Mouse (Mus musculus) gastrocnemius, postnatal 10 days (tissue): Measurements from ENCODE around the gene Fut11. TPM values are rescaled to one million over a fixed set of nuclear protein-coding genes. Genes with fewer than 3 reads are reported as not detected.
A peak's percentile ranks its signal among the peaks of the same experiment; 100 is the strongest.

ENCODE experiments used
- DNase-seq: peaks from one replicate; pipeline ENCODE4 v3.0.0; 2021; ENCODE audit warnings: mixed read lengths
- total RNA-seq, 2 experiments: library from RNA; stranded (reverse); gene quantifications; 2 replicates each; pipeline ENCODE4 v1.2.3; 2021

Fut11 gene
- total RNA-seq, 2 experiments from 2014 or later, result 9.5 to 11.5 TPM

DNA sequence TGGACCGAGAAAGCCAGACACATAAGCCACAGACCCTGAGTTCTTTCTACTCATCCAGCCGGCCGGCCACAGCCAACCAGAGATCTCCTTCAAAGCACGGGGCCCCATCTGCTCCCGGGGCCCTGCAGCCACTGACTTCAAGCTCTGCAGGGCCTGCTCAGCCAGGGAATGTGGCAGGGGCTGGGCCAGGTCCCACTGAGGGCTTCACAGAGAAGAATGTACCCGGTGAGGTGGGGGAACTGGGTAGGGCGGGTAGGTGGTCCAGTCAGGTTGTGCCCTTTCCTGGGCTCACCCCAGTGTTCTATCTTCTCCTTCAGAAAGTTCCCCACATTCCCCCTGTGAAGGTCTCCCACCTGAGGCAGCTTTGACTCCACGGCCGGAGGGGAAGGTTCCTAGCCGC lies 23.7 kb downstream of the Fut11 start:
- no peak for DNase-seq

DNA sequence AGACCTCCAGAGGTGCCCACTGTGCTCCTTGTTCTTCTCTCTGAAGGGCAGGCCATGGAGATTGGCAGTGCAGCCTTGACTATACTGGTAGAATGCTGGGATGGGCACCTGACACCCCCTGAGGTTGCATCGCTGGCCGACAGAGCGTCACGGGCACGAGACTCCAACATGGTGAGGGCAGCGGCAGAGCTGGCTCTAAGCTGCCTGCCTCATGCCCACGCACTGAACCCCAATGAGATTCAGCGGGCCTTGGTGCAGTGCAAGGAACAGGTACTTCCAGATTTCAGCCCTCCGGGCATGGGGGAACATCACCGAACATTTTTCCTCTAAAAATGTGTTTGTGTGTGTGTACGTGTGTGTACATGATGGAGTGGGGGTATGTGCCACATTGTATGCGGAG lies 25.0 kb downstream of the Fut11 start:
- DNase-seq, result no peak

DNA sequence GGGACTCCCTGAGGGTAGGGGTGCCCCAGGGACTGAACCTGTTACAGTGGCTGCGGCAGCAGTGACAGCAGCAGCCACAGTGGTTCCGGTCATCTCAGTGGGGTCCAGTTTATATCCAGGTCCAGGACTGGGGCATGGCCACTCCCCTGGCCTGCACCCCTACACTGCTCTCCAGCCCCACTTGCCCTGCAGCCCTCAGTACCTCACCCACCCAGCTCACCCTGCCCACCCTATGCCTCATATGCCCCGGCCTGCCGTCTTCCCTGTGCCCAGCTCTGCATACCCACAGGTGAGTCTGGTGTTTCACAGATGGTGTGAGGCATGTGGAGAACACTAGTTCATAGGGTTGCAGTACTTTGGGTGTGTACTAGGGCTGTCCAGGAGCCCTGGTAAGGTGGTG lies 26.6 kb downstream of the Fut11 start:
- DNase-seq, result no peak

DNA sequence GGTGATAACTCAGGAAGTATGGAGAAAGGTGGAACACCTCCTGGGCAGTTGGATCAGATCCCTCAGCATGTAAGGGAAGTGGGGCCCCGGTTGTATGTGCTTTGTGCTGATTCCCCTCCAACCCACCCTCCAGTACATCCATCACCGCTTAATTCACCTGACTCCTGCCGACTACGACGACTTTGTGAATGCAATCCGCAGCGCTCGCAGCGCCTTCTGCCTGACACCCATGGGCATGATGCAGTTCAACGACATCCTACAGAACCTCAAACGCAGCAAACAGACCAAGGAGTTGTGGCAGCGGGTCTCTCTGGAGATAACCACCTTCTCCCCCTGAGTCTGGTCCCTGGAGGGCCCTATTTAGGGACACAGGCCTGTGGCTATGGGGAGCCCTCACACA lies 28.2 kb downstream of the Fut11 start:
- no peak for DNase-seq

DNA sequence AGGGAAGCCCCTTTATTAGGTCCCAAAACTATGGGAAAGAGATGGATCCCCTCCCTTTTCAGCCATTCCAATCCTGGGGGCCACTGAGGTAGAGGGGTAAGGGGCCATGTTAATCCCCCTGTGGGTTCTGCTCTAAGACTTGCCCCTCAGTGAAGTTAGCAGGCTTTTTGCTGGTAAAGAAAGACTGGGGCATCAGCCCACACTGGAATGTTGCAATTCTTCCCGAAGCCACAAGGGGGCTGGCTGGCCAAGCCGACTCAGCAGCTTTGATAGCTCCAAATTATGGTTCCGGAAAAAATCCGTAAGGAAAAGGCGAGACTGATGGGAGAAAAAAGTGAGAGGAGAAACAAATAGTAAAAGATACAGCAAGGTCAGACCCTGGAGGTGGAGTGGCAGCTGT lies 29.3 kb downstream of the Fut11 start:
- peak; percentile 77 for DNase-seq

DNA sequence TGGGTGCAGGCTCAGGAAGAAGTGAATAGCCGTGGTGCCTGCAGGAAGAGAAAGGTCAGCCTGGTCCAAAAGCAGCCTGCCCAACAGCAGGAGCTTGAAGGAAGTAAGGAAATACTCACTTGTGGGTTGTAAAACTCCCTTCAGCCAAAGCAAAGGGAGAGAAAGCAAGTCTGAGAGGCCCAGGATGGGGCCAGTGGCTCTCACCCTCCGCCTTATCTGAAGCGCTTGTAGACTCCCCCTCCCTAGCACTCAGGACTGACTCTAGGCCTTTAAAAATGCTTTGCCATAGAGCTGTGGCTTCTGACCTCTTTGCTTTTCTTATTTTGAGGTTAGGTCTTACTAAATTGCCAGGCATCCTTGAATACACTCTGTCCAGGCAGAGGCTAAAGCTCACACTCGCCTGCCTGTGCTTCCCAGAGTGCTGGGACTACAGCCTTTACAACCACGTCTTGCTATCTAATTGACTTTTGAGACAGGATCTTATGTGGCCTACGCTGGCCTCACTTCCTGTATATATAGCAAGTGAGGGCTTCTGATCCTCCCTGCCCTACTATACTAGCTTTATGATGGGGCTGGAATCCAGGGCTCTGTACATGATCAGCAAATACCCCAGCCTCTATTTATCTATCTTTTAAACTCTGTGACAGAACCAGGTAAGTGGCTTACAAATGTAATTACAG lies 31.0 kb downstream of the Fut11 start:
- DNase-seq, result no peak

DNA sequence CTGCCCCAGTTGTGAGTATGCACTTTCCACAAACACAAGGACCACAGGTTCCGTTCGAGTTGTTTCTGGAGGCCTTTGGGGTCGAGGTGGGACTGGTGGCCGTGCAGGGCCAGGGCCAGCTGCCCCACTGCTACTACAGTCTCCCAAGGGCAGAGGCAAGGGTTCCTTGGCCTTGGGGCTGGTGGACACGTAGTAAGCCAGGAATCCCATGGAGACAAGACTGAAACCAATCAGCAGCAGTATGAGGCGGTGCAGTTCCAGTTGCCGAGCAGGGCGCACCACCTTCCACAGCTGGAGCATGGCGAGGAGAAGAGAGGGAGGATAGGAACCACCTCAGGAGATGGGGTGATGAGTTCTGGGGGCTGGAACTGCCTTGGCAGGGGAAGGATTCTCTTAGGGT lies 35.1 kb downstream of the Fut11 start:
- DNase-seq, result no peak

DNA sequence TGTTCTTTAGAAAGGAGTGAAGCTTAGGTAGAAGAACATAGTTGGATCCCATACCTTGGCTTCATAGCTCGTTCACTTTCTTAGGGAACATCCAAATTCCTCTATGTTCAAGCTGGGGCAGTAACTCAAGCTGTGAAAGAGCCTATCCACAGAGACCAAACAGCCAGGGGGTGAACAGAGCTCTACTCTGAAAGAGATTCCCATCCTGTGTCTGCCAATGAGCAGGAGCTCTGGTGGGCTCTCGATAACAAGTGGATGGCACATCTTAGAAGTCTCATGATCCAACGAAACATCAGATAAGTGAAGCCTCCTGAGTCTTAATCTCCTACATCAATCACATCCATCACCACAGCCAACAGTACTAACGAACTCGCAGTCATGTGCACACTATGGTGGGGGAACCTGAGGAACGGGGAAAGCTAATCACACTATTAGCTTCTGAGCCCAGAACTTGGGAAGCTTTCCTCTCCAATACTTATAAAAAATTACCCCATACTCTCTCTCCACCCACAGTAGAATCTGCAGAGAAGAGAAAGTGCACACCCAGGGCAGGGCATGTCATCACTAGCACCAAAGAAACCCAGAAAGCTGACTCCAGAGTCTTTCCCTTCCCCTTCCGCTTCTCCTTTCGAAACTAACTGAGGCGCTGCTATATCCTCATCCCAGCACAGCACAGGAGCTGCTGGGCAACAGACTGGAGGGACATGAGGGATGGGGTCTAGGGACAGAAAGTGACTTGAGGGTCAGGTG lies 36.3 kb downstream of the Fut11 start:
- no peak for DNase-seq

DNA sequence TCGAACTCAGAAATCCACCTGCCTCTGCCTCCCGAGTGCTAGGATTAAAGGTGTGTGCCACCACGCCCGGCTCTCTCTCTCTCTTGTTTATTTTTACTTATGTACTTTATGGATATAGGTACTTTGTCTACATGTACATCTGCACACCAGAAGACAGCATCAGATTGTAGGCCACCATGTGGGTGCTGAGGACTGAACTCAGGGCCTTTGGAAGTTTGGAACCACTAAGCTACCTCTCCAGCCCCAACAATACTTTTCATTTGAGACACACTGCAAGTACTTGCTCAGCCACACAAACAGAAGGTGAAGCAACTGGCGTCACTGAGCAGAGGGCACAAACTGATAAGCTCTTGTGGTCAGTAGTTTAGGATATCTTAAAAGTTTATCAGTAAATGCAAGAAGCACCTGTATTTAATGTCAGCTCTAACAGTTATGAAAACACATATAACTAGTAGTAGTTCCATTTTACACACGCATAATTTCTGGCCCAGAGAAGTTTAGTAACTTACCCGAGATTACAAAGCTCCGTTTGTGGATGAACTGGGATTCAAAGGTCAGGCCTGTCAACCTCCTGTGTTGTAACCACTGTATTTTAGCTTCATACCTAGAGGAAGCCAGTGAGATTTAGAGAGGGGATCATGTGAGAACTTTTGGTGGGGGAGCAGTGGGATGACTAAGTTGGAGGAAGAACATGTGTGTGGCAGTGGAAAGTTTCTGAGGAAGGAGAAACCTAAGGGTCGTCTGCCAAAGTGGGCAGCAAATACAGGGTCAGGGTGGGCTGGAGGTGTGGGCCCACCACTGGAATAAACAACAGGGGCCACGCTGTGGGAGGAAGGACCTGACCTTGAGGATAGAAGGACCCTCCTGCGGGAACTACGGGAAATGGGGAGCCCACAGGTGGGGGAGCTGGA lies 38.5 kb downstream of the Fut11 start:
- DNase-seq, result no peak

DNA sequence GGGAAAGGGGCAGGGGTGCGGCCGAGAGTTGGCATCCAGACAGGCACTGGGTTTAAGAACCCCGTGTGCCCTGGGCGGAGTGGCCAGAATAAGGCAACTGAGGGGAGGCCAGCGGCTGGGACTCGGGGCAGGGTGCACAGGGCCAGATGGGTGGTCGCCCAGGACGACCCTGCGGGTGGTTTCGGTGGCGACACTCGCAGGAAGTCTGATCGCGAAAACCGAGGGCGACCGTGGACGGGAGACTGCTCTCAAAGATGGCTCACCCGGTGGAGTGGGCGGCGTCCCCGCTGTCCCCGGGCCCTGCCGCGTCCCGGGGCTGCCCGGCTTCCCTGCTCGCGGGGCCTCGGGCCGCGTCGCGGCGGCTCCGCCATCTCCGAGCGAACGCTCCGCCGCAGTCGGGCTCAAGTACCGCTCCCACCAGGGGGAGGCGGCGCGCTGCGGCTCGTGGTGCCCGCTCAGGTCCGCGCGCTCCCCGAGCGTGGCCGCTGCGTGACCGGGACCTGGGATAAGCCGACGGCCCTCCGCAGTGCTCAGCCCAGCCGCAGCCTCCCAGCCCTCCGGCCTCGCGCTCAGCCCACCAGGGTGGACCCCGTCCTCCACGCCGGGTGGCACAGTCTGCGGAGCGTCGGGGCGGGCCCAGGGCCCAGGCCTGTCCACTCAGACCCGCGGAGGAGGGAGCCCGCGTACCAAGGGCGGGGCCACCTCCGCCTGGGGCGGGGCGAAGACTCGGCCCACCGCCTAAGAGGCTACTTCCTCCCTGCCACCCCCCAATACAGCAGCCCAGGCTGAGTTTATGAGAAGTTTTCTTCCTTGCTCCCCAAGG lies 39.4 kb downstream of the Fut11 start, which contains the start of gene Ndst2:
Gene Ndst2, minus strand, starts transcription at position 611 of the 823 bp plus-strand sequence.
- DNase-seq, result peak; percentile 89

DNA sequence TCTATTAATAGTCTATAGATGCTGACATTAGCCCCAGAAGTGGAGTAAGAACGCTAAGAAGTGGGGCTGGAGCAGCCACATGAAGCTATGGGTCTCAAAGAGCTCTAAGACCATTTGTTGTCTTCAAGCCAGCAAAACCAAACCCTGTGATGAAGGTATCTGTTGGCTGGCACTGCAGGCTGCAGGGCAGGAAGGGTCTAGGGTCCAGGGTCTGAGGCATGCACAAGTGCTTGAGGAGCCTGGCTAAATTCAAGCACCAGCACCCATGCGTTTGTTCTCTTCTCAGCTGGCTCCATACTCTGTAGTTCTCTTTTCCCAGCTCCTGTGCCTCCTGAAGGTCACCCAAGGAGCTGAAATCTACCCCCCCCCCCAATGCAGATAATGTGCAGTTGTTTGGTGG lies 40.3 kb downstream of the Fut11 start:
- no peak for DNase-seq

DNA sequence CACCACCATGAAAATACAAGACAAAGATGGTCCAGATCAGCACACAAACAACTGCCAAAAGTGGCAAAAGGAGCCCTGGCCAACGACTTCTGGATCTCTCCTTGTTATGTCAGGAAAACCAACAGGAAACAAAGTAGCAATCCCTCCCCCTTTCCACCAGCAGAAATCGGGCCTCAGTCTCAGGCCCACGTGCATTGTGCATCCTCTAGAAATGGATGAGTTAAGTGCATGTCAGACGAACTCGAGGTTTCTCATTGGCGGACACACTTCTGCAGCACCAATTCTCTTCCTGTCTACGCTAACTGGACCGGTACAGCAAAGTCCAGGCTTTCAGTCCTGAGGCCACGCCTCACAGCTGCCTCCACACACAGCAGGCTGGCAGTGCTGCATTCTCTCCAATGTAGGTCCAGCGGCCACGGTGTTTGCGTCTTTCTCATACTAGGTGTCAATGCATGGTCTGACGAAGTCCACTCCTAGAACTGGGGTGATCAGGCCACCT lies 41.2 kb downstream of the Fut11 start:
- no peak for DNase-seq

DNA sequence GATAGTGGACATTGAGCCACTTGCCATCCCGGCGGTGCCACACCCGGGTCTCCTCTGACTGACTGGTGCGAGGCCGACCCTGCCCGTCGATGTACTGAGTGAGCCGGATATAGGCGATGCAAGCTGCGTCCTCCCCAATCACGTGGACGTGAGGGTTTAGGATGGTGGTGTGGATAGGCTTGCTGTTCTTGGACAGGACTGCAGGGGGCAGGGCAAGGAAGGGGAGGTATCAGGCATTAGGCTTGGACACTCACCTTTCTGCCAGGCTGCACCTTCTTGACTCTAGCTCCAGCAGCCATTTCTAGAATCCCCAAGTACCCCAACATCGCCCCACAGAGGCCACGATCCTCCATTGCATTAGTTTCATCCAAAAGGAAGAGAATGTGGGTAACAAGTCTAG lies 42.5 kb downstream of the Fut11 start:
- no peak for DNase-seq

DNA sequence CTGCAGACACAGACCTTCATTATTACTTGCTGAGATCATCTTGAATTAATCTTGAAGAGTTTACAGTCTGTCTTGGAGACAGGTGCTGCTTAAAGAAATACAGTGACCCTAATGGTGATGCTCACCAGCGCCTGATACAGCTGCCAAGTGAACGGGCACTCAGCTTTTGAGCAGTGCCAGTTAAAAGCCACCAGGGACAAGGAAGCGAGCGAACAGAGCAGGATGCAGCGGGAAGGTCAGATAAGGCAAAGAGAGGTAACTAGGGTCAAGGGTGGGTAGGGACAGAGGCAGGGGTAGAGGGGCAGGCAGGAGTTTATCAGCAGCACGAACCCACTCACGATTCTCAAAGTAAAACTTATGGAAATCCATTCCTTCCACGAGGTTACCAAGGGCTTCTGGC lies 43.7 kb downstream of the Fut11 start:
- no peak for DNase-seq

DNA sequence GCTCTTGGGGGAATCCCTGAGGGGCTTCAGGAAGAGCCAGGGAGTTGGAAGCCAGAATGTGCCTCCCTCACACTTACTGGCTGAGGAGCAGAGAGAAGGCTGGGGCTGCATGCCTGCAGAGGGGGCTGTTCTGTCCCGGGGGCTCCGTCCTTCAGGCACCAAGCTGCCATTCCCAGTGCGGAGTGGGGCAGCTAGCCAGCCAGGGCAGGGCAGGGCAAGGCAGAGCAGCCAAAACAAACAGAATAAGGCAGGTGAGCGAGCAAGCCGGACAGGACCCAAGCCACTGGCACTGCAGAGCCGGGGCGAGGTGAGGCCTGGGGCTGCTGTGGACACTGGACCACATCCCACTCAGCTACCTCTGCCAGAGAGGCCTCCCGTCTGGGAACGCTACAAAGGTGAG lies 46.5 kb downstream of the Fut11 start:
- DNase-seq, result no peak

DNA sequence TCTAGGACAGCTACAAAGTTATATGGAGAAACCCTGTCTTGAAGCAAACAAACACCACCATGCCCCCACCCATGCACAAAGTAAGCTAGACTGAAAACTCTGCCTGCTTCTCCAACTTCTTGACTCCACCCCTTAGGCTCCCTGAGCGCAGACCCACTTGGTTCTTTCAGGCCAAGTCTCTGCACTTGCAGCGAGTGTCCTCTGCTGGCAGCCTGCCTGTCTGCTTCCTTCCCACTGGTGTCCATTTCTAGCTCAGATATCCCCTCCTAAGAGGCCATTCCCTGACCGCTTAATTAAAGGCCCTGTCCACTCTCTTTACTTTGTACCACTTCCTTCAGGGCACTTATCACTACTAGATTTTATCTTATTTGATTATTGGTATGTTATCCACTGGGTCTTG lies 48.8 kb downstream of the Fut11 start:
- DNase-seq, result peak; percentile 54

DNA sequence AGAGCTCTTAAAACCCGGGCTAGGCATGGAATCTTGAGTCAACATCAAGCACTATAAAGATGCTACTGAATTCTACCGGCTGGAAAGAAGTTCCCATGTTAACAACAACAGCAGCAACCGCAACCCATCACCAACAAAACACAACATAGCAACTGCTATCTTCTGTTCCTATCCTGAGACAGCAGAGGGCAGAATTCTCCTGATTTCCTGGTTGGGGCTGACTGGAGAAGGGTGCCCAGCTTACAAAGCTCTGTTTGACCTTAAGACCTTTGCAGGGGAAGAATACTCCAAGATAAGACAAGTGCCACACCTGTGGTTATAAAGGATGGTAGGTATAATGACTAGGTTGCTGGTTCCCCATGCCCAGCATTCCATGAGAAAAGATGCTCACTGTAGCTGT lies 52.2 kb downstream of the Fut11 start:
- no peak for DNase-seq

DNA sequence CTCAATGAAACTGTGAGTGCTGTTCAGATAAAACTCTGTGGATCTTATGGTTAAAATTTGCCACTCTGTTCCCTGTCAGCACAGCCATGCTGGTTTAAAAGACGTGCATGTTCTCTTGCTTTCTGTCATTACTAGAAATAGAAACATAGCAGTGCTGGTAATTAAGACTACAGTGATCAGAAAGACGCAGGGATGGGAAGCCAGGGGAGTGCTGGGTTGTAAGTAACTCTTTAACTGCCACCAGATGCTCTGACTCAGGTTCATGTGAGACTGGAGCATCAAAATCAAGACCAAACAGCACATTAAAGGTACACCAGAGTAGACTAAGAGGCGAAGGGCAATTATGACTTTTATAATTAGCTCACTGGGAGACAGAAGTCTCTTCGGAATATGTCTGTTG lies 53.6 kb downstream of the Fut11 start:
- no peak for DNase-seq

DNA sequence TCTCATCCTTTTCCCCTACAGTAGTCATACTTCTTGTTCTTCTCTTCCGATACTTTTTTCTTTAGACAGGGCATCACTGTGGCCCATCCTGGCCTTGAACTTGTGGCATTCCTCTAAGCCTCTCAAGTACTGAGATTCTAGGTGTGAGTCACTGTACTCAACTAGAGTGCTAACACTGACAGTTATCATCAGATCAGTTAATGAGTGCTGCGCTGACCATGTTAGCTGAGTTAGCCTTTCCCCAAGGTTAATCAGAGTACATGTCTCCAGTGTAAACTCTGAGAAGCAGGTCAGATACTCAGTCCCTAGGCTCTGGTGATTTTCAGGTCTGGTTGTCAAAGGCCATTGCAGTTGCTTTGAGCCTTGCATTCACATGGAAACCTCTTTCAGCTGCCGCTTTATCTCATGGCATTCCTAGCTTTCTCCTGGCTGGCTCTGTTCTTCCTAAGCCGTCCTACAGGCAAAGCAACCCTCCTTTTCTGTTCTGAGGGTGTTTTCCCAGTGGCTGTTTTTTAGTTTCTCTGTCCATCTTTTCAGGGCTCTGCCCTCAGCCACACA lies 54.8 kb downstream of the Fut11 start:
- DNase-seq, result no peak

DNA sequence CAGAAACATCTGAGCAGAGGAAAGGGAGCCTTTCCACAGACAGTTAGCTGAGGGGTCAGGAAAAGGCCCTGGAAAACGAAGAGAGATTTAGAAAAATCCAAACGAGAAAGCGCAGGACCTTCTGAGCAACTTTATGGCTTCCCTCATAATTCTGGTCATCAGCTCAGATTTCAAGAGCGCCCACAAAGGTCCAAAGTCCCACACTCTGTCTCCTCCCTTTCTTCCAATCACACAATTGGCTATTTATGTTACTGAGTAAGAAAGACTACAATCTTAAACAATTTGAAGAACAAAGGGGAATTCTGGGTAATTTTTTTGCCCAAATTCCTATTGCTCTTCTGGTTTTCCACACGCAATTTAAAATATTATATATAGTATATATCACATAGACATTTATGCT lies 55.7 kb downstream of the Fut11 start:
- no peak for DNase-seq
